Mouse (Mus musculus) small intestine, adult 2 months (tissue): ENCODE measurements around the gene Pex11b.

Experiments
- CTCF ChIP-seq: fragments of 200-500 bp; IDR thresholded peaks from 2 replicates; pipeline ENCODE4 v1.5.1; 2012; ENCODE audit warnings: low read depth, mild to moderate bottlenecking, control low read depth, inconsistent platforms, low read length, moderate library complexity, mixed read lengths; ENCODE audit not compliant: insufficient replicate concordance, insufficient read length; ENCODE audit errors: extremely low read depth
- POLR2A ChIP-seq: fragments of 200-500 bp; IDR thresholded peaks from 2 replicates; pipeline ENCODE4 v1.6.1; 2012; ENCODE audit warnings: low read depth, mild to moderate bottlenecking, control low read depth, inconsistent platforms, low read length, moderate library complexity

GRCm38 (mm10) chr3:96688854-96689253 is 53.7 kb downstream of the Pex11b start:
- no peak for TF ChIP-seq CTCF
- TF ChIP-seq POLR2A = no peak
